Mouse (Mus musculus): Measurements from ENCODE around the gene Dct. TPM values are rescaled to one million over a fixed set of nuclear protein-coding genes. Genes with fewer than 3 reads are reported as not detected.

The Dct gene
- polyA plus RNA-seq, 1 experiment from 2014 or later, result 0.62 TPM

GRCm38 (mm10) chr14:117990203-117990602 is 61.8 kb downstream of the Dct start:
- Histone ChIP-seq H3K27ac (replicated peaks; ENCODE audit: low read depth, low read length) (no peak overlapping the region), H3K4me2 (ENCODE audit: low read length) (no peak overlapping the region), H3K4me3 (replicated peaks; ENCODE audit: low read depth, low read length) (no peak overlapping the region), H3K4me1 (ENCODE audit: control insufficient read depth, insufficient read depth, low read length) (no peaks in the 10 kb centered on the region), H3K9me3 (ENCODE audit: control insufficient read depth, low read length) (no peaks in the 10 kb centered on the region), H3K36me3 (ENCODE audit: control insufficient read depth, insufficient read depth, low read length) (no peaks in the 10 kb centered on the region), H3K27me3 (ENCODE audit: control insufficient read depth, insufficient read depth, low read length) (no peaks in the 10 kb centered on the region), H3K9ac (replicated peaks; ENCODE audit: low read length) (no peak overlapping the region)
- DNase-seq (no peak), ATAC-seq (ENCODE audit: low FRiP score, low TSS enrichment) (no peak)
- WGBS, result 84% methylated on average over 8 of the region's 8 CpGs

GRCm38 (mm10) chr14:117988444-117988843 is 63.6 kb downstream of the Dct start:
- no peak overlapping the region for H3K27ac ChIP-seq (replicated peaks; ENCODE audit: low read depth, low read length)
- no peak overlapping the region for H3K9ac ChIP-seq (replicated peaks; ENCODE audit: low read length)
- H3K36me3 ChIP-seq (ENCODE audit: control insufficient read depth, insufficient read depth, low read length), result no peaks in the 10 kb centered on the region
- H3K4me1 ChIP-seq (ENCODE audit: control insufficient read depth, insufficient read depth, low read length), result no peaks in the 10 kb centered on the region
- no peaks in the 10 kb centered on the region for H3K27me3 ChIP-seq (ENCODE audit: control insufficient read depth, insufficient read depth, low read length)
- ATAC-seq (ENCODE audit: low FRiP score, low TSS enrichment) (no peak), DNase-seq (no peak)
- H3K4me2 ChIP-seq (ENCODE audit: low read length), result no peak overlapping the region
- H3K4me3 ChIP-seq (replicated peaks; ENCODE audit: low read depth, low read length), result no peak overlapping the region
- WGBS, result 90% methylated on average over 10 of the region's 10 CpGs
- no peaks in the 10 kb centered on the region for H3K9me3 ChIP-seq (ENCODE audit: control insufficient read depth, low read length)

GRCm38 (mm10) chr14:117981532-117981931 is 70.5 kb downstream of the Dct start:
- Histone ChIP-seq H3K36me3 (ENCODE audit: control insufficient read depth, insufficient read depth, low read length) (no peaks in the 10 kb centered on the region), H3K4me1 (ENCODE audit: control insufficient read depth, insufficient read depth, low read length) (no peaks in the 10 kb centered on the region), H3K27me3 (ENCODE audit: control insufficient read depth, insufficient read depth, low read length) (no peaks in the 10 kb centered on the region), H3K27ac (replicated peaks; ENCODE audit: low read depth, low read length) (no peak overlapping the region), H3K4me2 (ENCODE audit: low read length) (no peak overlapping the region), H3K4me3 (replicated peaks; ENCODE audit: low read depth, low read length) (no peak overlapping the region), H3K9ac (replicated peaks; ENCODE audit: low read length) (no peak overlapping the region), H3K9me3 (ENCODE audit: control insufficient read depth, low read length) (no peaks in the 10 kb centered on the region)
- WGBS, result 97% methylated on average over 10 of the region's 10 CpGs
- ATAC-seq (ENCODE audit: low FRiP score, low TSS enrichment) (no peak), DNase-seq (no peak)

- 94% methylated on average over 5 of the region's 5 CpGs for WGBS
- no peak overlapping the region for H3K27ac ChIP-seq (replicated peaks; ENCODE audit: low read depth, low read length)
Observed at GRCm38 (mm10) chr14:117972576-117972975, 79.5 kb downstream of the Dct start.

More at GRCm38 (mm10) chr14:117972576-117972975, 79.5 kb downstream of the Dct start:
- no peaks in the 10 kb centered on the region for H3K4me1 ChIP-seq (ENCODE audit: control insufficient read depth, insufficient read depth, low read length)
- H3K36me3 ChIP-seq (ENCODE audit: control insufficient read depth, insufficient read depth, low read length), result no peaks in the 10 kb centered on the region
- no peaks in the 10 kb centered on the region for H3K9me3 ChIP-seq (ENCODE audit: control insufficient read depth, low read length)
- ATAC-seq (ENCODE audit: low FRiP score, low TSS enrichment) (no peak), DNase-seq (no peak)
- no peak overlapping the region for H3K9ac ChIP-seq (replicated peaks; ENCODE audit: low read length)
- H3K27me3 ChIP-seq (ENCODE audit: control insufficient read depth, insufficient read depth, low read length), result no peaks in the 10 kb centered on the region
- H3K4me2 ChIP-seq (ENCODE audit: low read length), result no peak overlapping the region
- H3K4me3 ChIP-seq (replicated peaks; ENCODE audit: low read depth, low read length), result no peak overlapping the region

Other genes with a start within 250 kb of the Dct start
- 17.9 and 21.8 TPM in 2 replicates for gene Tgds, start 80.5 kb upstream of the Dct start, polyA plus RNA-seq (2014; fragmentation: Nextera tagmentation; extraction: Ambion mirVana)
- gene Gpr180, start 84.9 kb upstream of the Dct start, polyA plus RNA-seq (2014; fragmentation: Nextera tagmentation; extraction: Ambion mirVana), result 33.4 and 38.8 TPM in 2 replicates
- gene Sox21, start 184.8 kb upstream of the Dct start, polyA plus RNA-seq (2014; fragmentation: Nextera tagmentation; extraction: Ambion mirVana), result 18.4 and 22.2 TPM in 2 replicates
- not detected in 2 replicates for gene Gm9376, start 214.7 kb upstream of the Dct start, polyA plus RNA-seq (2014; fragmentation: Nextera tagmentation; extraction: Ambion mirVana)